Mouse (Mus musculus): ENCODE results near the gene Zswim2. TPM values are rescaled to one million over a fixed set of nuclear protein-coding genes. Genes with fewer than 3 reads are reported as not detected.
"Not testable (repeated sequence)": the region's sequence is repeated elsewhere in the genome, so short reads cannot be mapped to it uniquely, and the experiment has no call there.

Zswim2 gene
- total RNA-seq (2021) = not detected
- long read RNA-seq, experiment 1 = 0 reads
- long read RNA-seq, experiment 2 = 0 reads

GRCm38 (mm10) chr2:83940931-83941361 is at the start of gene Zswim2:
Gene Zswim2 (minus strand): TSS chr2:83941228.
- DNase-seq (ENCODE audit: low spot score in 2 of 2) = peak; percentile 89 to 95

DNA sequence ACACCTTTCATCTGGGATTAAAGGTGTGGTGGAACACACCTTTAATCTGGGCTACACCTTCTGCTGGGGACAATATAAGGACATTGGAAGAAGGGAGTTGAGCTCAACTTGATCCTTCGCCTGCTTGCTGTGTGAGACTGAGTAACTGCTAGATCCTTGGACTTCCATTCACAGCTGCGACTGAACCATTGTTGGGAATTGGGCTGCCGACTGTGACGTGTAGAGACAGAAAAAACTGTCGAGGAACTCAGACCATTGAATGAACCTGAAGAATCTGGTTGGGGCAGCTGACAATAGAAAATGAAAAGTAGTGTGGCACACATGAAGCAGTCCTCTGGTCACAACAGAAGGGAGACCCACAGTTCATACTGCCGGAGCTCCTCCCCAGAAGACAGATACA is 49.2 kb upstream of the Zswim2 start, which contains the start of gene Gm13691:
Gene Gm13691 (plus strand): TSS at position 301 of the 400 bp plus-strand sequence.
- DNase-seq (ENCODE audit: low spot score in 2 of 2) = not testable (repeated sequence)

GRCm38 (mm10) chr2:83984443-83984842 is 43.4 kb upstream of the Zswim2 start, which contains the start of gene Gm13697:
Gene Gm13697 (plus strand): TSS chr2:83984743.
- not testable (repeated sequence) for DNase-seq (ENCODE audit: low spot score in 2 of 2)

- not testable (repeated sequence) for DNase-seq (ENCODE audit: low spot score in 2 of 2)
Measured at GRCm38 (mm10) chr2:83978633-83979032, 37.6 kb upstream of the Zswim2 start, which contains the start of gene Gm13694. Gene Gm13694 (plus strand): TSS chr2:83978933.

- not testable (repeated sequence) for DNase-seq (ENCODE audit: low spot score in 2 of 2)
Measured at GRCm38 (mm10) chr2:83972823-83973222, 31.8 kb upstream of the Zswim2 start, which contains the start of gene Gm13696. Gene Gm13696 (plus strand): TSS chr2:83973123.

- DNase-seq (ENCODE audit: low spot score in 2 of 2) = not testable (repeated sequence)
Measured at GRCm38 (mm10) chr2:83967013-83967412, 26.0 kb upstream of the Zswim2 start, which contains the start of gene Gm13695. Gene Gm13695 (plus strand): TSS chr2:83967313.

- DNase-seq (ENCODE audit: low spot score in 2 of 2) = not testable (repeated sequence)
Measured at GRCm38 (mm10) chr2:83961203-83961602, 20.2 kb upstream of the Zswim2 start, which contains the start of gene Gm13693. Gene Gm13693 (plus strand): TSS chr2:83961503.

- not testable (repeated sequence) for DNase-seq (ENCODE audit: low spot score in 2 of 2)
Measured at GRCm38 (mm10) chr2:83955393-83955792, 14.4 kb upstream of the Zswim2 start, which contains the start of gene Gm13698. Gene Gm13698 (plus strand): TSS chr2:83955693.

DNA sequence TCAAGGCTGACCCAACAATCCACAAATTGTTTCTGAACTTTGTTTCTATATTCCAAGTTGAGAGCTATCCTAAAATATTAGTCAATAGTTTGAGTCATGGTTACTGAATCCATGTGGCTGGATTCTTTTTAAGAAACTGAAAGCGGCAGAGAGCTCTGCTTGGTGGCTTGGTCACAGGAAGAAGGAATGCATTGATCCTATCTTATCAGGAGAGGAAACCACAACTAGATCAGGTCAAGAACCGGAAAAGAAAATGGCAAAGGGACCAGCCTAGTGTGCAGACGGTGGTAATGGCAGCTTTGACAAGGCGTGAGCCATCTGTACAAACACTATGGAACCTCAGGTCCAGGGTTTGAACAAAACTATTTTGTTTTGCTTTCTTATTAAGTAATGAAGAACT is 764 bp upstream of the Zswim2 start:
- DNase-seq (ENCODE audit: low spot score in 2 of 2) = no peak

DNA sequence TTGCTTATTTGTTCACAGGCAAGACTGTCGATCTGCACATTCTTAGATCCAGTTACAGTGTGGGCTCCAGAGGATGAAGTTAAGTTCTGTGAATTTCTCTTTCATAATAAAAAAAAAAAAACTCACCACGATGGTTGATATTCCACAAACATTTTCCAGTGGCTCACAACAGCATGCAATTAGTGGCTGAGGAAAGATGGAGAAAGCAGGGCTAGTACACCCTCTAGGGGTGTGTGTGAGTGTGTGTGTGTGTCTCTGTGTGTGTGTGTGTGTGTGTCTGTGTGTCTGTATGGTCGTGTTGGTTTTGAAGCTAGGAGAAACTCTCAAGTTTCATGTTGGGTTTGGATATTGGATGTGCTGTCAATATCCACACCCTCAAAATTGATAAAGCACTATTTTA is 350 bp upstream of the Zswim2 start:
- no peak for DNase-seq (ENCODE audit: low spot score in 2 of 2)

GRCm38 (mm10) chr2:83929478-83930088 is 11.4 kb downstream of the Zswim2 start:
- no peak for DNase-seq (ENCODE audit: low spot score in 2 of 2)

DNA sequence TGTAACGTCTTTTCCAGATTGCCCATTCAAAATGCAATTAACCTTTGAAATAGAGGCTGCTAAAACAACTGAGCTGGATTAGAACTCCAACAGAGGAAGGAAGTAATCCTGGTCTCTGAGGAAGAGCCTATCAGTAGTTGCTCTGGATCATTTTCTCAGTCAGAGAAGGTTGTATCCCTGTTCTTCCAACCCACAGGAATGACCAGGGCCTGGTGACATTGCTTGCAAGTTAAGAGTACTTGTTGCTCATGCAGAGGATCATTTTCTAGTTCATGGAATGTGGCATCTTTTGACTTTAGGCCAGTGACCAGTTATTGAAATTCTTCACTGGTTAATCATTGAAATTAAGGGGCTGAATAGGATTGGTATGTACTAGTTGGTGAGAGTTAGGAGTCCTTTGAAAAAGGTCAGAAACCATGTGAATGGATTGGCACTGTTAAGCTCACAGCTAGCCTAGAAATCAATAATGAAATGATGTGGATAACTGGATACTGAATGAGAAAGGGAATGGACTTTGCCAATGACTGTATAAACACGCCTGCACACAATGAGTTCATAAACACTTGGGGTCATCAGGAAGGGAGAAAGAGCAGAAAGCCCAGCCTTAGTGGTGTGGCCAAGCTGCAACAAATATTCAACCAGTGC is 39.0 kb downstream of the Zswim2 start:
- DNase-seq (ENCODE audit: low spot score in 2 of 2) = no peak

- no peak for DNase-seq (ENCODE audit: low spot score in 2 of 2)
Measured at GRCm38 (mm10) chr2:83893701-83894100, 47.3 kb downstream of the Zswim2 start.

- DNase-seq (ENCODE audit: low spot score in 2 of 2) = no peak
Measured at GRCm38 (mm10) chr2:83883850-83884420, 57.1 kb downstream of the Zswim2 start.

Other genes starting within 250 kb of the Zswim2 start
- 100 to 1,000 TPM; 138 to 149 TPM for gene Itgav, start 216.8 kb downstream of the Zswim2 start, total RNA-seq (2021)
- 100 to 1,000 TPM; 206 to 215 TPM for gene Fam171b, start 128.6 kb downstream of the Zswim2 start, total RNA-seq (2021)
- 1 to 10 TPM; 1.3 to 1.5 TPM for gene Gm13698, start 14.5 kb upstream of the Zswim2 start, total RNA-seq (2021)
- gene Gm13693, start 20.3 kb upstream of the Zswim2 start, total RNA-seq (2021) = 1 to 10 TPM; 1.3 to 1.5 TPM
- 1 to 10 TPM in 1 of 2 experiments, not detected in 1; 1.3 TPM for gene Gm13695, start 26.1 kb upstream of the Zswim2 start, total RNA-seq (2021)
- 1 to 10 TPM; 1.3 to 1.5 TPM for gene Gm13696, start 31.9 kb upstream of the Zswim2 start, total RNA-seq (2021)
- gene Gm13694, start 37.7 kb upstream of the Zswim2 start, total RNA-seq (2021) = 1 to 10 TPM; 1.3 to 1.5 TPM
- 1 to 10 TPM; 1.3 to 1.5 TPM for gene Gm13697, start 43.5 kb upstream of the Zswim2 start, total RNA-seq (2021)
- gene Gm13691, start 49.3 kb upstream of the Zswim2 start, total RNA-seq (2021) = 1 to 10 TPM; 1.3 to 1.5 TPM